Mouse (Mus musculus): Measurements from ENCODE around the gene Prkcd. TPM values are rescaled to one million over a fixed set of nuclear protein-coding genes. Genes with fewer than 3 reads are reported as not detected.

Prkcd gene
- polyA plus RNA-seq, 1 experiment, result 187 TPM

DNA sequence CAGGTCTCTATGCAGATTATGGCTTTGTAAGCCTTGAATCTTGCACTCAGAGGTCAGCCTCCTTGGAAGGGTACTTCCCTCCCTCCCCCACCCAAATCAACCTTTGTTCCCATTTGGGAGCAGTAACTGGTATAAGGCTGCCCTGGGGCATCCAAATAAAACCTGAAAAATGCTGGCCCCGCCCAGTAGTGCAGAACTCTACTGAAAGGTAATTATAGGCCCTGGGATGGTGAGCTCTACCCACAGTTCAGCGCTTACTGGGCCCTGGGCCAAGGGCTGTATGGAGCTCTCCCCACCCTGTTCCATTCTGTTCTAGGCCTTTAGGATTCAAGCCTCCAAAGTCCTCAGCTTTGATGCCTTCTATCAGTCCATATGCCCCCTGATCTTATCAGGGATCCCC lies 11.1 kb upstream of the Prkcd start:
- no peak for DNase-seq (ENCODE audit: low read depth in 1 of 2, low spot score in 2 of 2)
- peaks cover 18% of the 10 kb centered on the region; the same call in 1 of the 2 replicates for H3K4me1 ChIP-seq (ENCODE audit: control insufficient read depth, insufficient read depth, insufficient read length)
- H3K4me3 ChIP-seq (ENCODE audit: extremely low read depth, insufficient read depth, insufficient read length), result no peak overlapping the region
- H3K36me3 ChIP-seq (ENCODE audit: control insufficient read depth, insufficient read depth, low read length), result no peaks in the 10 kb centered on the region
- H3K27me3 ChIP-seq (ENCODE audit: control insufficient read depth, insufficient read depth, low read length), result no peaks in the 10 kb centered on the region
- no peak overlapping the region for H3K27ac ChIP-seq (ENCODE audit: insufficient read depth, low read length)
- WGBS, result 79% methylated on average over 2 of the region's 2 CpGs
- TF ChIP-seq POLR2A (IDR thresholded peaks at IDR 0.05; ENCODE audit: low read depth, low read length) (no peak), CTCF (IDR thresholded peaks at IDR 0.05; ENCODE audit: extremely low read depth, insufficient read depth, insufficient read length, insufficient replicate concordance) (no peak)

DNA sequence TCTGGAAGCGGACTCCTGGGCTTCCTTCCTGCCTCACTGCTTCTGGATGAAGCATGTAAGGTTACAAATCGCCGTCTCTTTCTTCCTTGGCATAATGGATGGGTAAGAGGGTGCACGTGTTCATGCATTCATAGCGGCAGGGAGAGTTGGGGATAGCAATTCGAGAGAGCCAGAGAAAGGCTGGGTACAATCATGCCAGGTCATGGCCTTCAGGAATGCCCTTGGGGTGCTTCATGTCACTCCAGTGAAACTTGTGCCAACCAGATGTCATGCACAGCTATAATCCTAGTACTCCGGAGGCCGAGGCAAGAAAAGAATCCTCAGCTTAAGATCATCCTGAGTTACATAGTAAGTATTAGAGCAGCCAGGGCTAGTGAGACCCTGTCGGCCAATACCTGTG lies 10.5 kb upstream of the Prkcd start:
- Histone ChIP-seq H3K27ac (ENCODE audit: insufficient read depth, low read length) (no peak overlapping the region), H3K36me3 (ENCODE audit: control insufficient read depth, insufficient read depth, low read length) (no peaks in the 10 kb centered on the region), H3K4me1 (ENCODE audit: control insufficient read depth, insufficient read depth, insufficient read length) (peaks cover 17% of the 10 kb centered on the region; the same call in 1 of the 2 replicates), H3K4me3 (ENCODE audit: extremely low read depth, insufficient read depth, insufficient read length) (no peak overlapping the region), H3K27me3 (ENCODE audit: control insufficient read depth, insufficient read depth, low read length) (no peaks in the 10 kb centered on the region)
- TF ChIP-seq POLR2A (IDR thresholded peaks at IDR 0.05; ENCODE audit: low read depth, low read length) (no peak), CTCF (IDR thresholded peaks at IDR 0.05; ENCODE audit: extremely low read depth, insufficient read depth, insufficient read length, insufficient replicate concordance) (no peak)
- no peak for DNase-seq (ENCODE audit: low read depth in 1 of 2, low spot score in 2 of 2)
- WGBS, result 85% methylated on average over 9 of the region's 9 CpGs

DNA sequence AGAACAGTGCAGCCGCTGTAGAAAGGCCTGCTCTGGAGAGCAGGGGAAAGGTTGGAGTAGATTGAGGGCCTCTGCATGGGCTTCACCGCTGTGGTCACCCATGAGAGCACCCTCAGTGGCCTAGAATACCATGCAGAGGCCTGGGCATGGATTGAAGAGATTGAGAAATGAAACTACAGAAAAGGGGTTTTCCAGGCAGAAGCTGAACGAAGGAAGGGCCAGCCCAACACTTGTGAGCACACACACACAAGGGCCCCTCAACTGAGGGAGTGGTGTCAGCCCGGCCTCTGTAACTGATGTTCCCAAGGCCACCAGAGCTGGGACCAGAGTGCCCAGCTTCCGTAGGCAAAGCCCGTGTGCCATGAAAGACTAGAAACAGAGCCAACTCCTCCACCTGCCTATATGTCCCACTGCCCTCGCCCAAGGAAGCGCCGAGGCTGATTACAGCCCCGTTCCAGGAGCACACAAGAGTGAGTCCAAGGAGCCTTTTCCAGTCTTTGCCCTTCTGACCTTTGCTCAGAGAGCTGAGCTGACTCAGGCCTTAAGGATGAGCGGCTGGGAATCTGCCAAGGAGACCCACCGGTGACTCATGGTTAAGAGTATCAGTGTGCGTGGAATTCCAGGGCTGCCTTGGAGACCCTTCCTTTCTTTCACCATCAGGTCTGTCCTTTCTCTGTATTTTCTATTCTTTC lies 9.4 kb upstream of the Prkcd start:
- Histone ChIP-seq H3K27me3 (ENCODE audit: control insufficient read depth, insufficient read depth, low read length) (no peaks in the 10 kb centered on the region), H3K36me3 (ENCODE audit: control insufficient read depth, insufficient read depth, low read length) (no peaks in the 10 kb centered on the region), H3K4me1 (ENCODE audit: control insufficient read depth, insufficient read depth, insufficient read length) (peaks cover 22% of the 10 kb centered on the region), H3K27ac (ENCODE audit: insufficient read depth, low read length) (peak overlapping the region; percentile 74), H3K4me3 (ENCODE audit: extremely low read depth, insufficient read depth, insufficient read length) (no peak overlapping the region)
- TF ChIP-seq POLR2A (IDR thresholded peaks at IDR 0.05; ENCODE audit: low read depth, low read length), result no peak
- TF ChIP-seq CTCF (IDR thresholded peaks at IDR 0.05; ENCODE audit: extremely low read depth, insufficient read depth, insufficient read length, insufficient replicate concordance), result no peak
- DNase-seq (ENCODE audit: low read depth in 1 of 2, low spot score in 2 of 2), result peak in 1 of 2 experiments; percentile 38
- 76% methylated on average over 13 of the region's 13 CpGs for WGBS

DNA sequence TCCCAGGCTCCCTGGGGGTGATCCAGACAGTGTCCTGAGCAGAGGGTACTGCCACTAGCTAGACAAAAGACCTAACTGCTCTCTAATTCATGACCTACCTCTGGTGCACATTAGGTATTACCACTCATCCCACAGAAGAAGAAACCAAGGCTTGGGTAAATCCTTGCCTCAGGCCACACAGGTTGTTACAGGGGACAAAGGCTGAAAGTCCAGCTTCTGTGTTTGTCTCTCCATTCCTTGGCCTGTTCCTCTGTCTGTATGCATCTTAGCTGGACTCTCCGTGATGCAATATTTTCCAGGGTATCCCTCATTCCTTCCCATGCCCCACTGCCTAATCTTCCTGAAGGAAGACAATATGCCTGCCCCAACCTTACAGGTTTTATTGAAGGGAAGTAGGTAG lies 8.4 kb upstream of the Prkcd start:
- Histone ChIP-seq H3K36me3 (ENCODE audit: control insufficient read depth, insufficient read depth, low read length) (no peaks in the 10 kb centered on the region), H3K27ac (ENCODE audit: insufficient read depth, low read length) (no peak overlapping the region), H3K4me3 (ENCODE audit: extremely low read depth, insufficient read depth, insufficient read length) (no peak overlapping the region), H3K27me3 (ENCODE audit: control insufficient read depth, insufficient read depth, low read length) (no peaks in the 10 kb centered on the region), H3K4me1 (ENCODE audit: control insufficient read depth, insufficient read depth, insufficient read length) (peaks cover 28% of the 10 kb centered on the region)
- 90% methylated on average over 1 of the region's 1 CpGs for WGBS
- TF ChIP-seq POLR2A (IDR thresholded peaks at IDR 0.05; ENCODE audit: low read depth, low read length) (no peak), CTCF (IDR thresholded peaks at IDR 0.05; ENCODE audit: extremely low read depth, insufficient read depth, insufficient read length, insufficient replicate concordance) (no peak)
- no peak for DNase-seq (ENCODE audit: low read depth in 1 of 2, low spot score in 2 of 2)

DNA sequence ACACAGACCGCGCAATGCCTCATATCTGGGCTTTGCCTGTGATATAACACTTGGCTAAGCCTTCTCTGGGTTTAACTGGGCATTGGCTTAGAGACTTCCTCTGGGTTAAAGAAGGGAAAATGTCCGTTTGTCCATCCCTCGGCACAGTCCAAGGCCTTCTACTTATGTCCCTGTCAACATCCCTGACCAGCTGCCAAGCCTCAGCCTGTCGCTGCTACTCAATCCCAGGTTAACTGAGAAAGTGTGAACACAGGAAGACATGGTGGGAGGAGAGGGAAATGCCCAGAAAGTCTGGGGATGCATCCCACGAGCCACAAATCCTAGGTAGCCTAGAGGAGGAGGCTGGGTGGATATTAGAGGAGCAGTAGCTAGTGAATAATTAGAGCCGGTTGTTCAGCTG lies 7.7 kb upstream of the Prkcd start:
- Histone ChIP-seq H3K27me3 (ENCODE audit: control insufficient read depth, insufficient read depth, low read length) (no peaks in the 10 kb centered on the region), H3K4me1 (ENCODE audit: control insufficient read depth, insufficient read depth, insufficient read length) (peaks cover 31% of the 10 kb centered on the region), H3K4me3 (ENCODE audit: extremely low read depth, insufficient read depth, insufficient read length) (no peak overlapping the region), H3K36me3 (ENCODE audit: control insufficient read depth, insufficient read depth, low read length) (no peaks in the 10 kb centered on the region), H3K27ac (ENCODE audit: insufficient read depth, low read length) (no peak overlapping the region)
- TF ChIP-seq POLR2A (IDR thresholded peaks at IDR 0.05; ENCODE audit: low read depth, low read length) (no peak), CTCF (IDR thresholded peaks at IDR 0.05; ENCODE audit: extremely low read depth, insufficient read depth, insufficient read length, insufficient replicate concordance) (no peak)
- DNase-seq (ENCODE audit: low read depth in 1 of 2, low spot score in 2 of 2), result no peak
- WGBS, result 89% methylated on average over 7 of the region's 7 CpGs

DNA sequence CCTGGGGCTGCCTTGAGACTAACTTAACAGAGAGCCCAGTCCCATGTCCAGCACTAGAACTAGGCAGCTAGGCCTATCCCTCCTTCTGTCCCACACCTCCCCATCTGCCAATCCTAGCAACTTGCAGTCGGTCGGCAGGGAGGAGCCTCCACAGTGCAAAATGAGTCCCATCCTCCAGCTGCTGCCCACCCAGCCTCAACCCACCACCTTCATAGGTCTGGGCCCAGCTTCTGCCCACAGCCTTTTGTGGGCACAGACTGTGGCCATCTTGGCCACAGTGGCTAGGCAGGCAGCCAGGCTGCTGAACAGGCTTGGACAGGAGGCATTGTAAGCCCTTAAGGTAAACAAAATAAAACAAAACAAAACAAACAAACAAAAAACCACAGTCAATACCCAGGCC lies 5.8 kb upstream of the Prkcd start:
- TF ChIP-seq CTCF (IDR thresholded peaks at IDR 0.05; ENCODE audit: extremely low read depth, insufficient read depth, insufficient read length, insufficient replicate concordance), result no peak
- WGBS, result 80% methylated on average over 2 of the region's 2 CpGs
- Histone ChIP-seq H3K36me3 (ENCODE audit: control insufficient read depth, insufficient read depth, low read length) (no peaks in the 10 kb centered on the region), H3K4me3 (ENCODE audit: extremely low read depth, insufficient read depth, insufficient read length) (no peak overlapping the region), H3K27ac (ENCODE audit: insufficient read depth, low read length) (peak overlapping the region; percentile 35; the same call in 1 of the 2 replicates), H3K4me1 (ENCODE audit: control insufficient read depth, insufficient read depth, insufficient read length) (peaks cover 38% of the 10 kb centered on the region), H3K27me3 (ENCODE audit: control insufficient read depth, insufficient read depth, low read length) (no peaks in the 10 kb centered on the region)
- no peak for DNase-seq (ENCODE audit: low read depth in 1 of 2, low spot score in 2 of 2)

DNA sequence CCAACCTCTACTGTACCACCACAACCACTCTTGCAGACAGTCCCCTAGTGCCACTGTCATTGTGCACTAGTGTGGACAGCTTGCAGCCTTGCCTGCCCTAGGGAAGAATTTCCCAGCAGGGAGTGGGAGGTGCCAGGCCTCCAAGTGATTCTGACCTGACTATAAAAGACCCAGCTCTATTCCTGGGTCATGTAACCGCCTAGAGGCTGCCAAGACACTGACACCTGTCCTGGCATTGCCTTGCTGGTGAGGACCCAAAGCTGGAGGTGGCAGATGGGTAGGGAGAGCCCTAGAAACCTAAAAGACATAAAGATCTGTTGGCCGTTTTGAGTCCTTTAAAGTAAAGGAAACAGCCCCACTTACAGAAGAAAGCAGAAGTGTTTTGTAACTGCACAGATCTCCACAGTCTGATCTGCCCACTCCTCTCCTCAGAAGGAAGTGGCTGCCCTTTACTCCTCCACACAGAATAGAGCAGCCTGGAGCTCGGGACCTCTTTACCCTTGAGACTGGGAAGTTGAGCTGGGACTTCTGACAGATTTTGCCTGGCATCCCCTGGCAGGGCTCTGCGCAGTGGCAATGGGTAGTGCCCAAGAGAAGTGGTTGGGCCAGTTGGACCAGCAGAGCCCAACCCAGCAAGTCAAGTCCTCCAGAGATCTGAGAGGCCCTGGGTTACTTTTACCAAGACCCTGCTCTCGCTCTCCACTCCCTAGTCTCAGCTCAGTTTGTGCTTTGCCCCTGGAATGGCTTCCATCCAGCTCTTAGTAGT lies 5.0 kb upstream of the Prkcd start:
- TF ChIP-seq CTCF (IDR thresholded peaks at IDR 0.05; ENCODE audit: extremely low read depth, insufficient read depth, insufficient read length, insufficient replicate concordance) (no peak), POLR2A (IDR thresholded peaks at IDR 0.05; ENCODE audit: low read depth, low read length) (no peak)
- no peak for DNase-seq (ENCODE audit: low read depth in 1 of 2, low spot score in 2 of 2)
- Histone ChIP-seq H3K36me3 (ENCODE audit: control insufficient read depth, insufficient read depth, low read length) (no peaks in the 10 kb centered on the region), H3K27ac (ENCODE audit: insufficient read depth, low read length) (peak overlapping the region; percentile 87), H3K4me3 (ENCODE audit: extremely low read depth, insufficient read depth, insufficient read length) (no peak overlapping the region), H3K27me3 (ENCODE audit: control insufficient read depth, insufficient read depth, low read length) (no peaks in the 10 kb centered on the region), H3K4me1 (ENCODE audit: control insufficient read depth, insufficient read depth, insufficient read length) (peaks cover 43% of the 10 kb centered on the region)
- 19% methylated on average over 5 of the region's 5 CpGs for WGBS

Data from spleen, adult 2 months (tissue).